Mouse (Mus musculus) embryonic stem cell, embryonic (primary cell): ENCODE results near the gene Mpo.

ENCODE experiments used
- CTCF ChIA-PET, 4 experiments: fragments of 300-600 bp in 2 of 4; fragments of 350-600 bp in 2 of 4; sonication (Branson Sonifier 250); formaldehyde crosslinking; loops; one replicate each; lab custom pipeline; 2022; ENCODE audit warnings: inconsistent platforms in 2 of 4; lab: Charles Lee
- POLR2A ChIA-PET, 4 experiments: fragments of 300-600 bp in 2 of 4; fragments of 350-600 bp in 2 of 4; sonication (Branson Sonifier 250); formaldehyde crosslinking; loops; one replicate each; lab custom pipeline; 2022; ENCODE audit warnings: antibody characterized with exemption in 4 of 4, inconsistent platforms in 1 of 4; lab: Charles Lee

Mpo gene

DNA sequence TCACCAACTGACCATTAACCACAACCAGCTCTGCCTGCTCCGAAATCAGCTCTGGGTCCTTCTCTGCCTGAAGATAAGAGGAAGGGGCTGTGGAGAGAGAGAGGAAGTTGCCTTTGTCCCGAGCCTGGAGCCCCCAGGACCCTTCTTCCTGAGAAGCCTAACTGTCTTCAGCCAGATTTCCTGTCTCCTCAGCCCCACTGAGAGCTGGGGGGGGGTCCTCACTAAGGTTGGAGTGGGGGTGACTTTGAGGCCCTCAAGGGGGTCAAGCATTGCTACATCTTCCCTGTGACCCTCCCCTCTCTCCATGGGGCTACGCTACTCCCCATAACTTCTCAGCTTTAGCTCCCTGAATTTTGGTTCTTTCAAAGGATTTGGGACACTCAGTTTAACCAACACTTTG is at the start of gene Mpo:
Mpo (plus strand) TSS at position 122 of the 400 bp plus-strand sequence.
- CTCF ChIA-PET, result interaction anchor here (0.6 to 1.1 kb wide), 5 partner anchors 9 to 321 kb away, joined by 3 to 6 read pairs (median 5); no protein-coding TSS in a partner anchor
- POLR2A ChIA-PET, result interaction anchor here in 2 of 4 experiments (1.0 to 2.2 kb wide), 4 partner anchors 10 to 47 kb away, joined by 3 to 5 read pairs (median 4); partner anchors contain the start of gene Tspoap1 (in 1 of the 2)

DNA sequence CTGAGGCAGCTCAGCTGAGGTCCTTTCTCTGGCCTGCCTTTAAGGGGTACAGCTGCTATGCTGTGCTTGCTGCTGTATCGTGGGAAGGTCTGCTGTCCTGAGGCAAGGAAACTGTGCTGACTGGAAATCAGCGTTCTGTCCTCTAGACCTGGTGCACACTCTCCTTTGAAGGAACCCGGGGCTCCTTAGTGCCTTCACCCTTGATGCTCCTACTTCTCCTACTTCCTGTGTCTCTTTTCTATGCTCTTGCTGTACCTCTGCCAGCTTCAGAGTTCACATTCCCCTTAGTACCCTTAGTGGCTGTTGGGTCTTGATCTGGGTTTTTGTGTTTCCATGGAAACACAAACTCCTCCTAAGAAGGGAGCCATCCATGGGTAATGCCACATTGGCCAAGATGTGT is 49.7 kb upstream of the Mpo start:
- ChIA-PET CTCF (no interaction called here), POLR2A (interaction anchor here in 2 of 4 experiments (1.0 to 12.3 kb wide), 5 partner anchors 11 to 105 kb away, joined by 3 to 123 read pairs (median 4); partner anchors contain the start of gene Tspoap1 (in 1 of the 2))

DNA sequence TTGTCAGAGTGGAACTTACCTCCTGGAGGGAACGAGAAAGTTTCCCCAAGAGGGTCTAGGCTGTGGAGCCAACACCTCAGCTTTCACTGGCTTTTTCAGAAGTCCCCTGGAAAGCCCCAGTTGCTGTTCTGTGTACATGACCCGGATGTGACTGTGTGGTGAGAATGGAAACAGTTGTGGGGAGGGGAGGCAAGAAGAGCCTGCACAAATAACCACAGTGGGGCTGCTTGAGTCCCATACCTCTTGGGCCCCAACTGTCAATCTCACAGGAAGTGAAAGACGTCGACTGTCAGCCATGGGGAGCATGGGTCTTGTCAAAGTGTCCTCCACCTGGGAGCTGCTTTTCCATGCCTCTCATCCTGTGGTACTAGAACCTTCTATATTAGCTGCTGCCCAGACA is 48.4 kb upstream of the Mpo start:
- POLR2A ChIA-PET, result interaction anchor here (0.6 to 12.3 kb wide), 13 partner anchors 8 to 319 kb away, joined by 3 to 123 read pairs (median 4); partner anchors contain the start of genes Supt4a (in 2 of the 4) and Tspoap1 (in 2 of the 4)
- CTCF ChIA-PET, result no interaction called here

DNA sequence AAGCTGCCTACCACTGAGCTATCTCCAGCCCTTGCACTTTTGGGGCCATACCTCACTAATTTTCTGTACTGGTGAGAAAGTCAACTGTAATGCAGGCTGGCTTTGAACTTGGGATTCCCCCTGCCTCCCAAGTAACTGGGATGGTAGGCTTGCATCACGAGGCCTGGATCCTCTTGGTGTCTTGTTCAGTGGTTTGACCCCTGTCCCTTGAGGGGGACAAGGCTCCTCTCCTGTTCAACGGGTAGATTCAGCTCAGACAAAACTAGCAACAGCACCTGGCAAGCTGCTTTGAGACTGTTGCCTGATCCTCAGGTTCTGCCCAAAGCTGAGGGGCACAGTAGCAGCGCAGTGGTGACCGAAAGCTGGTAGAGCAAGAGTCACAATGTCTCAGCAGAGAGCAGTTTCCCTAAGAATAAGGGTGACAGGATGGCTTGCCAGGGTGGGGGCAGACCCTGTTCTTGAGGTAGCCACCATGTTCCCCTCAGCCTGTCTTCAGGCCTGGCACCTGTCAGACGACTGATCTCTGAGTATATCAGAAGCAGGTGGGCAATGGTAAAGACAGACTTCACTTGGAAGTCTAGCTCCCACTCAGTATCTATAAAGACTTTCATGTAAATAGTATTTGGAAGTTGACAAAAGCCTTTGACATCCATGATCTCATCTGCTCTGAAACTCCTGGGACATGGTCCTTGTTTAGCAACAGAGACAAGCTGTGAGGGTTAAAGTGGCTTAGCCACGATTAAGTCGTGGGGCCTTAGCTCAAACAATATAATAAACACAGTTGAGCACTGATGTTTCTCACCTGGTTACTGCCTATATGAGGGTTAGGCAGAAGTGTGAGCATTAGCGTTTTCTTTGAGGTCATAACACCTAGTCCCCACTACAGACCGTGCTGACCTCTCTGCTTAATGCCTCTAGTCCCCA is 47.5 kb upstream of the Mpo start:
- ChIA-PET POLR2A (interaction anchor here (0.8 to 12.3 kb wide), 12 partner anchors 8 to 619 kb away, joined by 3 to 123 read pairs (median 5); partner anchors contain the start of genes Supt4a (in 3 of the 4), Tspoap1 (in 2 of the 4) and Trim37 (in 1 of the 4)), CTCF (interaction anchor here in 1 of 4 experiments (0.6 kb wide), 1 partner anchor 27 kb away, joined by 3 read pairs; no protein-coding TSS in a partner anchor)

DNA sequence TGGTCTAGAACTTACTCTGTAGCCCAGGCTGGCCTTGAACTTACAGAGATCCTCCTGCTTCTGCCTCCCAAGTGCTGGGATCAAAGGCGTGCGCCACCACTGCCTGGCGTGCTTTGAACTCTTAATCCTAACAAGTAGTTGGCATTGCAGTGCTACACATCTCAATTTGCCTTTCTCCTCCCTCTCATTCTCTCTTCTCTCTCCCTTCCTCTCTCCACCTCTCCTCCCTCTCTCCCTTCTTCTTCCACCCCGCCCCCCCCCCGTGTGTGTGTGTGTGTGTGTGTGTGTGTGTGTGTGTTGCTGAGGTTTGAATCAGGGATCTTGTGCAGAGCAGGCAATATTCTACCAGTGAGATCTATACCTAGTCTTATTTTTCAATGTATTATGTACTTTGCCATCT is 46.1 kb upstream of the Mpo start:
- ChIA-PET CTCF (no interaction called here), POLR2A (interaction anchor here (1.0 to 12.3 kb wide), 15 partner anchors 7 to 156 kb away, joined by 3 to 123 read pairs (median 16); partner anchors contain the start of genes Supt4a (in 4 of the 4), Mtmr4 (in 2 of the 4) and Tspoap1 (in 2 of the 4))

DNA sequence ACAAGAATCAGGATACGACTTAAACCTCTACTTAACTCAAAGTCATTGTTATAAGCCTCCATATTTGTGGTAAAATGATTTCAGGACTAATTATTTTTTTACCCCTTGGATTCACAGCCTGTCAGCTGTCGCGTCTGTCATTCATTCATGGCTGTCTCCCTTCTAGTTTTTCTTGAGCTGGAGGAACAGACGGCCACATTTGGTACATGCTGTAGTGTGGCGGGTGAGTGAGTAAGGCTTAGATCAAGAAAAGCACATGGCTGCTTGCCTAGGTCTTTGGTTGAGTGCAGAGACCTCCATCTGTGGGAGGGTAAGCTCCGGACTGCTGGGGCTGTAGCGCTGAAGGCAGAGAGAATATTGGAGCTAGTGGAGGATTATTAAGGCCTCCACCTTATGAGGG is 45.7 kb upstream of the Mpo start:
- ChIA-PET CTCF (no interaction called here), POLR2A (interaction anchor here (1.0 to 12.3 kb wide), 29 partner anchors 7 to 364 kb away, joined by 3 to 123 read pairs (median 9); partner anchors contain the start of genes Supt4a (in 4 of the 4), Mtmr4 (in 2 of the 4), Tspoap1 (in 2 of the 4) and Mks1 (in 1 of the 4))

DNA sequence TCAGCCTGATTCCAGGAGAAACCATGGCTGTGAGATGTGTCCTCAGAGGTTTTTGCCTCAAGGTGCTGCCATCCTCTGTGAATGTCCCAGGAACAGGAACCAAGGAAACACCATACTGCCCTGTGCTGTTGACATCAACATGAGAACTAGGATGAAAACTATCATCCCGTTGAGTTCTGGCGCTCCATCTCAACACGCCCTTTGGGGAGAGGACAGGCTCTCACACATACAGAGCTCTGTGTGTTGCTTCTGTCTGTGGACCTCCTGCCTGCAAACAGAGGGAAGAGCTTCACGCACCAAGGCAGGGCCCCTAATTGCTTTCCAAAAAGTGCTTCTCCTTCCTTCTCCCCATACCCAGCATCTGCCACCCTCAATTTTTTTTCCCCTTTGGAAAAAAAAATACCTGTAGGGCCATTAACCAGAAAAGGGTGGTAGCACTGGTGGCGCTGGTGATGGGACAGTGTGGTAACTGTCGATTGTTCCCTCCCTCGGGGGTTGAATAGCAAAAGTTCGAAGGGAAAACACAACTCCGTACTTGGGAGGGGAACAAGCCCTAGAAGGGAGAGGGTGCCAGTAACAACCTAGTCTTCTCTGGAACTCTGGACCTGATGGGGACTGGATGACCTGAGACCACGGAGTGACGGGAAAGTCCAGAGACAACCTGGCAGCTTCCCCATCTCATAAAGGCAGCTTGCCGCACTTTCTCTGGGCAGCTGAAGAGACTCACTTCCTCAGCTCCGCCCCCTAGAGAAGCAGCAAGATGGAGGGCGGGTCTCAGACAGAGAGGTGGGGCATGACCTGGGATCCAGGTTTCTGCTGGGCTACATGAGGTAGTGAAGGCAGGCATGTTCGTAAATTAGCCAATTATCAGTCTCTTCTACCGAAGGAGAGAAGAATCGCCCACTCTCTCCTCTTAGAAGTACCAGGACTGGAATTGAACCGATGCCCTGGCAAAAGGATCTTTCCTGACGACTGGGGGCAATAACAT is 45.0 kb upstream of the Mpo start:
- ChIA-PET CTCF (interaction anchor here in 1 of 4 experiments (0.6 to 1.6 kb wide), 5 partner anchors 11 to 219 kb away, joined by 3 to 7 read pairs (median 3); no protein-coding TSS in a partner anchor), POLR2A (interaction anchor here (0.6 to 12.3 kb wide), 58 partner anchors 6 to 363 kb away, joined by 3 to 123 read pairs (median 5); partner anchors contain the start of genes Supt4a (in 4 of the 4), Mtmr4 (in 3 of the 4), Tspoap1 (in 3 of the 4) and Dynll2 (in 1 of the 4))

DNA sequence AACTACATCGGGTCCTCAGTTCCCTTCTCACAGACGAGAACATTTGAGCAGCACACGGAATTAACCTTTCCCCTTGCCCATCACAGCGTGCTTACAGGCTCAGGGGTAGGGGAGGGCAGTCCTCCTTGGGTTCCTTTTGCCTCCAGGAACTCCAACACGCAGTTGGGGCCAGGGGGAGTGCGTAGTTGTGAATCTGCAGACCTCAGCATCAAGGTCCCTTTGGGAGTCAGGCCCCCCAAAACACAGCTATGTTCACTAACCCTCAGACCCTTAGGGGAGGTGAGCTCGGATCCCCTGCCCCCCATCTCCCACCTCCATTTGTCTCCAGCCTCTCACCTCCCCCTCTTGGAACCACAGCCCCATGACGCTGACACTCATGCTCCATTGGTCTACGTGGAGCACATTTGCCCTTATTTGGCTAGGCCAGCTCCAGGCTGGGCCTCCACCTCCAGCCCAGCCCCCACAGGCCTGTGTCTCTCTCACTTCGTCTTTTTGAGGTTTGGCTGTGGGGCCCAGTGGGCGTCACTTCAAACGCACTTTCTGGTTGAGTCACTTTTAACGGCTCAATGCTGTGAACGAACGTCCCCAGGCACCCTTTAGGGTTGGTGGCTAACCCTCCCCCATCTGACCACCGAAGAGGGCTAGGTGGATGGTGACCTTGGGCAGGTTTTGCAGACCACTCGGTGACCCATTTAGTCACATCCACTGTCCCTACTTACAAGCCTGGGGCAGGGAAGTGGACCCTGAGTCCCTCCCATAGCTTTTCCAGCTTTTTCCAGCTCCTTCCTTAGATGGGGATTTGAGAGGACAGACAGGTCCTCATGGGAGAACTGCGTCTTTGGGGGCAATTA is 44.0 kb upstream of the Mpo start:
- POLR2A ChIA-PET, result interaction anchor here (0.5 to 12.3 kb wide), 52 partner anchors 8 to 423 kb away, joined by 3 to 123 read pairs (median 5); partner anchors contain the start of genes Supt4a (in 4 of the 4), Tspoap1 (in 3 of the 4), Mtmr4 (in 2 of the 4) and Srsf1 (in 2 of the 4)
- CTCF ChIA-PET, result interaction anchor here in 2 of 4 experiments (0.5 to 1.6 kb wide), 4 partner anchors 10 to 309 kb away, joined by 4 to 7 read pairs (median 6); no protein-coding TSS in a partner anchor

DNA sequence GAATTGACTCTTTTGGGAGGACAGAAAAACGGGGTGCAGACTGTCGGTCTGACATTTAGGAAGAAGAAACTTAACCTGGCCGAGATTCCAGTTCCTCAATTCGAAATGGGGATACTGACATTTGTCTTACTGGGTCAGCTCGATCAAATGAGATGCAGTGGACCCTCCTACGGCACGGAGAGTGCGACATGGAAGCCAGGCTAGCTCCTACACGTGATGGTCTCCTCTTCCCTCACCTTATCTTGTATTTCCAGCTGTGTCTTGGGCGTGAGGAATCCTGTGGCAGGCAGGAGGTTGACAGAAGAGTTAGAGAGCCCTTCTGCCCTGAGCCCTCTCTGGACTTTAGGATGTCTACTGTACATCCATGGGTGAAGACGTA is 43.3 kb upstream of the Mpo start:
- CTCF ChIA-PET, result interaction anchor here in 1 of 4 experiments (0.5 to 1.4 kb wide), 2 partner anchors 10 to 272 kb away, joined by 4 to 7 read pairs; no protein-coding TSS in a partner anchor
- POLR2A ChIA-PET, result interaction anchor here in 3 of 4 experiments (0.9 to 12.3 kb wide), 34 partner anchors 10 to 305 kb away, joined by 3 to 123 read pairs (median 8); partner anchors contain the start of genes Supt4a (in 3 of the 3), Tspoap1 (in 3 of the 3), Mtmr4 (in 2 of the 3) and Dynll2 (in 1 of the 3)

DNA sequence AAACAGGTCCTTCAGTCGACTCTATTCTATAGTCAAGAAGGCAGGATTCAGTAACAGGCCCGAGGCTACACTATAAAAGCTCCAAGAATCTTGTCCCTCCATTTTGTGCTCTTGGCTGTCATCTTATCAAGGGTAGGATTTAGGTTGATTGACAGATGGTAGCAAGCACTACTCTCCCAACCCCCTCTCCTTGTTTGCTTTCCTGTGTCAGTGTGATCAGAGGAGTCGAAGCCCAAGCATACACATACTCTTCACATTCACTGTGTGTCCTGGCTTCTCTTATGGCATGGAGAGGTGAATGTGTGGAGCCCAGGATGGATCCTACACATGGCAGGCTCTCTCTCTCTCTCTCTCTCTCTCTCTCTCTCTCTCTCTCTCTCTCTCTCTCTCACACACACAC is 42.9 kb upstream of the Mpo start:
- POLR2A ChIA-PET, result interaction anchor here in 3 of 4 experiments (0.5 to 12.3 kb wide), 24 partner anchors 8 to 1098 kb away, joined by 3 to 123 read pairs (median 8); partner anchors contain the start of genes Tspoap1 (in 3 of the 3), Mtmr4 (in 2 of the 3), Supt4a (in 2 of the 3) and Dynll2 (in 1 of the 3)
- CTCF ChIA-PET, result no interaction called here

DNA sequence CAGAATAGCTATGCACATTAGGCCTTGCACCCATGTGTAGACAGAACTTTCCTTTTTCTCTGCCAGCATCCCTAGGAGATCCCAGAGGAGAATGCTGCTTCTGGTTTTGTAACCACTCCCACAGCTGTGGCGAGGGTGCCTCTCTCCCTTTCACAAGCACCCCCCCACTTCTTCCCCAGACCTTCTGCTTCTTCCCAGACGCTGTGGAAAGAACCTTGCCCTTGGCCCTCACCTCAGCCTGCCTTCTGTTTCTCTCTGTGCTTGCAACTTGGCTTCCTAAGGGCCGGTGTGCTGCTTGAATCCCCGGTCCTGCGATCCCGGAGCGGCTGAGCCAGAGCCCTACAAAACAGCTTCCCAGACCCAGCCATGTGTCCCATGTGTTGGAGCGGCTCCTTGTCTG is 42.4 kb upstream of the Mpo start:
- ChIA-PET CTCF (no interaction called here), POLR2A (interaction anchor here in 3 of 4 experiments (0.5 to 12.3 kb wide), 24 partner anchors 9 to 1266 kb away, joined by 3 to 123 read pairs (median 6); partner anchors contain the start of genes Tspoap1 (in 3 of the 3), Supt4a (in 2 of the 3), Mtmr4 (in 1 of the 3) and Rnft1 (in 1 of the 3))

DNA sequence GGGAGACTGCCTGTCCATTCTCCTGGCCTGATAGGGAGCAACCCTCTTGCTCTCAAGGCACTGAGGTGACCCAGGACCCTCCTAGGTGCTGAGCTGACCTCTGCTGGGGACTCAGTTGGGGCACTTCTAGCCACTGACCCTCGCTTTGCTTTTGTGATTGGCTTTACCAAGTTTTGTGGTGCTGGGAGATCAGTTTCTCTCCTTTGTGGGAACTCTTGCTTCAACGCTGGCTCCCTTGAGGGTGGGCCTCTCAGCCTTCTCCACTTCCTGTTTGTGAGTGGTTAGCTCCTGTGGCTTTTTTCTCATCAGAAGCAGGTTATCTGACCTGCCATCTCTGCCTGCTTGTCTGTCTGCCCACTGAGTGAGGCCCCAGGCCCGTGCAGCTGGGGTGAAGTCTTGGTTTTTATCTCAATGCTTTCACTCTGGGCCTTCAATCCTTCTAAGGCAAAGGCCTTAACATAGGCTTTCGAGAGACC is 41.9 kb upstream of the Mpo start:
- ChIA-PET CTCF (no interaction called here), POLR2A (interaction anchor here in 3 of 4 experiments (0.5 to 12.3 kb wide), 18 partner anchors 8 to 1267 kb away, joined by 3 to 123 read pairs (median 6); partner anchors contain the start of genes Tspoap1 (in 3 of the 3), Supt4a (in 2 of the 3) and Rnft1 (in 1 of the 3))

DNA sequence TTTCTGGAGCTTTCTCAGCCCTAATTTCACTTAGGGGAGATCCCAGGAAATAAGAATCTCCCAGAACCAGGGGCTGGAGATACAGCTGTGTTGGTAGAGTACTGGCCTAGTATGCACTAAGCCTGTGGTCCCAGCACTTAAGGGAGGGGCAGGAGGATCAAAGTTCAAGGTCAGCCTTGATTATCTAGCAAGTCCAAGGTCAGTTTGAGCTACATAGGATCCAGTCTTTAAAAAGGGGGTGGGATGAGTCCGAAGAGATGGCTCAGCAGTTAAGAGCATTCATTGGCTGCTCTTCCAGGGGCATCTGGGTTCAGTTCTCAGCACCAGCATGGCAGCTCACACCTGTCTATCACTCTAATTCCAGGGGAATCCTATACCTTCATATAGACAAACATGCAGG is 41.1 kb upstream of the Mpo start:
- POLR2A ChIA-PET, result interaction anchor here in 3 of 4 experiments (0.5 to 12.3 kb wide), 19 partner anchors 7 to 329 kb away, joined by 3 to 123 read pairs (median 4); partner anchors contain the start of genes Supt4a (in 3 of the 3) and Tspoap1 (in 2 of the 3)
- CTCF ChIA-PET, result no interaction called here

DNA sequence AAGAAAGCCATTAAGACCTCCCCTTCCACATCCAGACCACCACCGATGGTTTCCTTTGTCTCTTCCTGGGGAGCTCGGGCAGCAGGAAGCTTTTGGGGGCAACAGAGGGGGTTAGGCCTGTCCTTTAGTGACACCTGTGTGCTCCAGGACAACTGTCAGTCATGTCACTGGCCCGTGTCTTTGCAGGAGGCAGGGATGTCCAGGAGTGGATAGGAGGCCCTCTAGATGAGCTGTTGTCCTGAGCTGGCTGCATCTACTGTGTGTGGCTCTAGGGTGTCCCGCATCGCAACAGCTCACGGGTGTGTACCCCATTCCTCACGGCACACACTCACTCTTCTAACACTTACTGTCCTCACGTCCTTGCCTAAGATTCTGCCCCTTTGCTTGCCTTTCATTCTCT is 40.1 kb upstream of the Mpo start:
- POLR2A ChIA-PET, result interaction anchor here in 2 of 4 experiments (0.7 to 12.3 kb wide), 16 partner anchors 8 to 426 kb away, joined by 3 to 123 read pairs (median 5); partner anchors contain the start of genes Supt4a (in 2 of the 2), Mtmr4 (in 1 of the 2) and Tspoap1 (in 1 of the 2)
- CTCF ChIA-PET, result interaction anchor here in 1 of 4 experiments (0.6 kb wide), 1 partner anchor 16 kb away, joined by 4 read pairs; no protein-coding TSS in a partner anchor

DNA sequence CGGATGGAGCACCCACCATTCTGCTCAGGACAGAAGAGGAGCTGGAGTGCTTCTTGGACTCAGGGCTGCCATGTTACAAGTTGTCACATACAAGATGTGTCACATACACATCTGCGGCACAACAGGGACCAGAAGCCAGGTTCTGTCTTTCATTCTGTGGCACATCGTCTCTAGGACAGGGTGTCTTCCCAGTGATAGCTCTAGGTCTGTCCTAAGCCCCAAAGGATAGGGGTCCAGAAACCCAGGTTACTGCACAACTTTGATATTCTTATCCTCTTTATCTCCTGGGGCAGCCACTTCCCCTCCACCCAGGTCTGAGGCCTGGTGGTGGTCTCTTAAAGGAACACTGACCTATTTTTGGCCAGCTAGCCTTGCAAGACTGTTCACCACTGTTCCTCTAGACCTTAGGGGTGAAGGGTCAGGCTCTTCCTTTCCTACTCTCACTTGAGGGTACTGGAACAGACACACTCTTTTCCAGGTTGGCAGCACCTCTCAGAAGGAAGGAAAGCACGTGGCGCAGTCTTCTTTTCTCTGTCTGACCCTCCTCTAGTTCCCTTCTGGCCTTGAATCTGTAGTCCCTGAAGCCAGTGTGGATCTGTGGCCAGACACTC is 39.4 kb upstream of the Mpo start:
- ChIA-PET CTCF (interaction anchor here in 1 of 4 experiments (0.6 kb wide), 1 partner anchor 17 kb away, joined by 4 read pairs; no protein-coding TSS in a partner anchor), POLR2A (interaction anchor here in 2 of 4 experiments (0.6 to 12.3 kb wide), 14 partner anchors 9 to 425 kb away, joined by 3 to 123 read pairs (median 5); partner anchors contain the start of genes Supt4a (in 2 of the 2), Mtmr4 (in 1 of the 2) and Tspoap1 (in 1 of the 2))
